Mouse (Mus musculus) brain, embryonic 14.5 days (tissue): ENCODE data around the gene Wdr73. TPM values are rescaled to one million over a fixed set of nuclear protein-coding genes. Genes with fewer than 3 reads are reported as not detected.

Experiments used
- DNase-seq: peaks from one replicate; pipeline ENCODE4 v3.0.0-alpha.2; 2011; ENCODE audit warnings: low read depth
- CTCF ChIP-seq: fragments of 200-500 bp; IDR thresholded peaks from 2 replicates; pipeline ENCODE4 v1.5.1; 2012; ENCODE audit warnings: inconsistent platforms, mild to moderate bottlenecking, moderate library complexity, borderline replicate concordance; ENCODE audit not compliant: insufficient read depth, insufficient read length; ENCODE audit errors: extremely low read depth
- POLR2A ChIP-seq: fragments of 200-500 bp; IDR thresholded peaks from 2 replicates; pipeline ENCODE4 v1.6.1; 2012; ENCODE audit warnings: mild to moderate bottlenecking, inconsistent platforms, borderline replicate concordance; ENCODE audit not compliant: poor library complexity, insufficient read depth, insufficient read length, severe bottlenecking; ENCODE audit errors: extremely low read depth
- polyA plus RNA-seq: library from polyadenylated mRNA; depleted of rRNA; stranded (reverse); fragments of >200 nt; gene quantifications from 2 replicates; pipeline ENCODE4 v1.2.3, GENCODE M21; 2012

The Wdr73 gene
- polyA plus RNA-seq, 1 experiment, result 32.8 TPM

DNA sequence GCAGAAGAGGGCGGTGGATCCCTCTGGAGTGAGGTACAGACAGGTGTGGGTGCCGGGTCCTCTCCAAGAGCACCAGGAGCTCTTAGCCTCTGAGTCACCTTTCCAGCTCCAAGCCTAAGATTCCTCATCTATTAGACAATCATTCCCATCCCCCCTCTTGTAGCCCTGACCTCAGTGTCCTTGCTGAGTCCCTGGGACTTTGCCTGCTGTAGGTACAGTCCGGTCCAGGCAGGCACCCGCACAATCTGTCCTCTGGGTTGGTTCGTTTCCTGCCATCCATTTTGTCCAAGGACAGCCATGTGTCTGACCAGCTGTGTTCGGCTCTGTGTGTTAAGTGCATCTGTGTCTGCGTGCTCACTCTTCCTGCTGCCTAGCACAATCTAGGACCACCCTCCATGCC, 12.5 kb downstream of the Wdr73 start:
- no peak for TF ChIP-seq CTCF
- TF ChIP-seq POLR2A, result no peak
- peak; percentile 28 for DNase-seq

- no peak for DNase-seq
- peak; percentile 26; the same call in 1 of the 2 replicates for TF ChIP-seq CTCF
- no peak for TF ChIP-seq POLR2A
These were observed 15.4 kb downstream of the Wdr73 start for GRCm38 (mm10) chr7:80885666-80886065.

DNA sequence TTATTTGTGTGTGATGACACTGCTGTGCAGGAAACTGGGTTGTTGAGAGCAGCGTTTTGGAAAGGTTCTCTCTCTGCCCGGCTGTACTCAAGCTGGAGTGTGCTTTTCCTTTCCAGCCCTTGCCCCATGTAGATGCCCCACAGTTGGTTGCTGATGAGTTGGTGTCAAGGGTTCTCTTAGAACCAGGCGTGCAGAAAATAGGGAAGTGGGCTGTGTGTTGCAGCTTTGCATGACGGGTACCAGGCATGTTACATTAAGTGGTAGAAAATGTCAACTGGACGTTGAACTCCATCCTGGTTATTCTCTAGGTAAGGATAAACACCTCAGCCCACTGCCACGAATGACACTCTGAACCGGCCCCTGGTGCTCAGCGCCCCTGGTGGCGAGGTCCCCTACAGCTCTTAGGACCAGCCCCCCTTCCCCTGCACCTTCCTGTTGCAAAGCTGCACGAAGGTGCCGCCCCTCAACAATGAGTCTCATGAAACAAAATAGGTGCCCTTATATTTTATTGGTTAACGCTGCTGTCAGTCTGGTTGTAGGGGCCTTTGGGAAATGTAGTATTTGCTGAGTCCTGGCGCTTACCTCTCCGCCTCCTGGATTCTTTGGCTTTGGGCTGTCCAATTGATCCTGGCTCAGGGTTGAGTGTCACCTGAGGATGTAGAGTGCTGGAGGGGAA, 18.1 kb downstream of the Wdr73 start:
- DNase-seq, result peak; percentile 94
- TF ChIP-seq POLR2A, result no peak
- peak; percentile 53; the same call in 1 of the 2 replicates for TF ChIP-seq CTCF

DNA sequence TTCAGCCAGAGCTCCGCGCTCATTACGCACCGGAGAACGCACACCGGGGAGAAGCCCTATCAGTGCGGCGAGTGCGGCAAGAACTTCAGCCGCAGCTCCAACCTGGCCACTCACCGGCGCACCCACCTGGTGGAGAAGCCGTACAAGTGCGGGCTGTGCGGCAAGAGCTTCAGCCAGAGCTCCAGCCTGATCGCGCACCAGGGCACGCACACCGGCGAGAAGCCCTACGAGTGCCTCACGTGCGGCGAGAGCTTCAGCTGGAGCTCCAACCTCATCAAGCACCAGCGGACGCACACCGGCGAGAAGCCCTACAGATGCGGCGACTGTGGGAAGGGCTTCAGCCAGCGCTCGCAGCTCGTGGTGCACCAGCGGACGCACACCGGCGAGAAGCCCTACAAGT, 25.3 kb downstream of the Wdr73 start:
- no peak for TF ChIP-seq CTCF
- no peak for TF ChIP-seq POLR2A
- DNase-seq, result peak; percentile 10

DNA sequence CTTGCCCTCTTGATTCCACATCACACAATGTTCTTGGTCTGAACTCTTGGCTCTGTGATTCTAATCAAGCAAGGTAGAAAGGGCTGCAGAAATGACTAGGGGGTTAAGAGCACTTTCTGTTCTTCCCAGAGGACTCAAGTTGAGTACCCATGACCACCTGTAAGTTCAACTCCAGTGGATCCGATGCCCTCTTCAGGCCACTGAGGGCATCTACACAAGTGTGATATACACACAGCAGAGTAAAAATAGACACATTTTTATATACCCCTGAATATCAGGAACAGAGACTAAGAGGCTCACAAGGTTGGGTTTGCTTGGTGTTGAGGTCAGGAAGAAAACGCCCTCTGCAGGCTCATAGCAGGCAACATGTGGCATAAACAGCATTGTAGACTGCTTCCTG, 27.4 kb downstream of the Wdr73 start:
- TF ChIP-seq CTCF, result no peak
- TF ChIP-seq POLR2A, result no peak
- no peak for DNase-seq

DNA sequence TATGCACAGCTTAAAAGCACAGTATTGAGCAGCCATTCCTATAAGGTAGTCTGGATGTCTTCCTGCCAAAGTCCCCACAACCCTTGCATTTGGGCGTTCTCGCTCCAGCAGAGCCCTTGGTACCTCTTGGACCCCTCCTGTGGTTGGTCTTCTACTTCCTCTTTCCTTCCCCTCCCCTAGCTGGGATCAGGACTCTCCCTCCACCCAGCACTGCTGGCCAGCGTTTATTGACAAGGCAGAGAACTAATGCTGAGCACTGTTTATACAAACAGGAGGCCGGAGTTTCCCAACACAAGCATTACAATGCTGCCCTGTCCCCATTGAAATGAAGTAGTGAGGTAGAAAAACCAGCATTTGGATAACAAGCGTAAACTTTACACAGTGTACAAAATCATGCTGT, 28.0 kb downstream of the Wdr73 start:
- no peak for DNase-seq
- no peak for TF ChIP-seq POLR2A
- no peak for TF ChIP-seq CTCF

DNA sequence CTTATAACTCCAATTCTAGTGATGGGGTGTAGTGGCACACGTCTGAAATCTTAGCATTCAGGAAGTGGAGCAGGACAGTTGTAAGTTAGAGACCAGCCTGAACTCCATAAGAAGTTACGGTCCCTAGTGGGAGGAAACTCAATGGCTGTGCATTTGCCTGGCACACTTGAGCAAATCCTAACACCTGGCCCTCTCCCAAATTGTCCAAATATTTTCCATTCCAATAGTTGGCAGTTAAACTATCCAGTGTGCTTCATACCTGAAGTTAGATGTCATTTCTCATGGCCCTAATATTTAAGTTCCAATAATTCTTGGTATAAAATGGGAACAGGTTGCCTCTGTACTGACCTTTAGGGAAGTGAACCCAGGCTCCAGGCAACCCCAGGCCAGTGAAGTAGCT, 32.4 kb downstream of the Wdr73 start:
- TF ChIP-seq POLR2A, result no peak
- TF ChIP-seq CTCF, result no peak

DNA sequence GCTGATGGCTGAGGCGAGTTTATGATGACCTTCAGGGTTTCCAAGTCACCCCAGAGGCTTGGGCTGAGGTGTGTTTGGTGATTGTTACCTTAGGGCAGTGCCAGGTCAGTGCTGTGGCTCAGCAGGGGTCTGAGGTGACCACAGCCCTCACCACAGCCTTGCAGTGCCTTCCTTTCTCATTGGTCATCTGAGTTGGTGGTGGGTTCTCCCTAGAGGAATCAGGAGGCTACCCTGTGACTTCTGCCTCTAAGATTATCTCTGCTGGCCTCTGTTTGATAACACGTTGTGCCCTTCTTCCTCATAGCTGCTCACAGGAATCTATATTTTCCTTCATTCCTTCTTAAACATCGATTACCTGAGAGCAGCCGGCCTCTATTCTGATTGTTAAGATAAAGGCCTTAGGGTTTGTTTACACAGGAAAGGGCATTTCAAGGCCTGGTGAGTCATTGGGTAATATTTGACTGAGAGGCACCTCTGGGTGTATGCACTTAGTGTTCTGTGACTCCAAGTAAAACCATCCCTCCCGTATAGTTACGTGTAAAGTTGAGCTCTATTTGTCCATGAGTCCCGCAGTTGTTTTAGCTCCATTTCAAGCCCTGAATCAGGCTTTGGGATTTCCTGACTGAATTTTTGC, 34.4 kb downstream of the Wdr73 start:
- no peak for DNase-seq
- no peak for TF ChIP-seq POLR2A
- TF ChIP-seq CTCF, result no peak

More for the DNA sequence above, 32.4 kb downstream of the Wdr73 start:
- no peak for DNase-seq

DNA sequence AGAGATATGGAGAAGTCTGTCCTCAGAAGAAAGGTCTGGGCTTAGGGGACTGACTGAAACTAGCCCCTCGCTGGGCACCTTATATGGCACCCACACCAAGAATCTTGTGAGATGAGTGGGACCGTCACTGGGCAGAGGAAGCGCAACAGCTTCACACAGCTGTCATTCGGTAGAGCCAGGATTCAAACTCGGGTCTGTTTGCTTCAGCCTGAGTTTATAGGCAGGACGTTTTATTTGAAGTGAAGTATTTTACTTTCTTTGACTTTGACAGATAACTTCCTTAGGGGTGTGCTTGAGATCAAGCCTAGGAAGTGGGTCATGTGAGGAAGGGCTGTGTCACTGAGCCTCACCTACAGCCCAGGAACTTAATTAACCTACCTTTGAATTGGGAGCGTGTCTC, 35.5 kb downstream of the Wdr73 start:
- DNase-seq, result no peak
- no peak for TF ChIP-seq POLR2A
- TF ChIP-seq CTCF, result no peak

DNA sequence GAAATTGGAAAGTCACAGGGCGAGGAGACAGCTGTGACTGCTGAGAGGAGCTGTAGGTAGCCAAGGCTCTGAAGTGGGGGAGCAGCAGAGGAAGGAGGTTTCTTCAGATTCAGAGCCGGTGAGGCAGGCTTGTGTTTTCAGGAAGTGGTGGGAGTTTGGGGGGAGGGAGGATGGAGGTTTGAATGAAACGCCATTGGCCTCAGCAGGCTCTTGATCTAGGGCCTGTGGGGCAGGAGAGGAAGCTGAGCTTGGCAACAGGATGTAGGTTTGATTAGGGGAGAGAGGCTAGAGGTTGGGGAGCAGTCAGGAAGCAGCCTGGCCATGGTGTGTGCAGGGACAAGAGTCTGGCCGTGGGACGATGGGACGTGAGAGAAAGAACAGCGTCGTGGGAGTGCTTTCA, 36.2 kb downstream of the Wdr73 start:
- TF ChIP-seq POLR2A (no peak), CTCF (no peak)
- DNase-seq, result no peak

GRCm38 (mm10) chr7:80864151-80864550, 36.9 kb downstream of the Wdr73 start:
- TF ChIP-seq POLR2A (no peak), CTCF (no peak)
- no peak for DNase-seq

- DNase-seq, result no peak
These were observed 37.5 kb downstream of the Wdr73 start for GRCm38 (mm10) chr7:80863520-80863919.

DNA sequence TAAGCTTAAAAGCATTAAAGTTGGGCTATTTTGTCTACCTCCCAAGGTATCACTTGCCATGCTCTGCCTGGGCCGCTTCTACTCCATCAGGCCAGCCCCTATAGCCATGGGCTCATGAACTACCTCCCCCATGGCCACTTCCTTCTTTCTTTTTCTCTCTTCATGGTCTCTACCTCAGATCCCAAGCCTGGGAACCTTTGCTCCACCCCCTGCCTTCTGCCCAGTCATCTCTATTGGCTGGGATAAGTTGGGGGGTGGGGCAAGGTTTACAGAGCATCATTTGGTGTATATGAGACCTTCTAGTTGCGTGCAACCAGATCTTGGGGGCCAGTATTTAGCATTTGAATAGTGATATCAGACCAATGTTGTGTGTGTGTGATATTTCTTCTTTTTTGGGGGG, 38.6 kb downstream of the Wdr73 start:
- TF ChIP-seq POLR2A (no peak), CTCF (no peak)
- no peak for DNase-seq

More at GRCm38 (mm10) chr7:80863520-80863919, 37.5 kb downstream of the Wdr73 start:
- TF ChIP-seq CTCF (no peak), POLR2A (no peak)
